Mouse (Mus musculus) cerebral cortex, adult 2 months (tissue): Measurements from ENCODE around the gene Ifi27.

Experiments
- WGBS: fragments of 180-500 bp; shearing (Covaris S2); methylation state at CpG from one replicate; pipeline ENCODE4 v1.1.7; 2018; 5-methylcytosine and 5-hydroxymethylcytosine counted together

Gene Ifi27

GRCm38 (mm10) chr12:103433986-103434731, at the start of gene Ifi27:
Gene Ifi27 (plus strand): TSS chr12:103434211.
- 48% methylated on average over 8 of the region's 8 CpGs for WGBS

GRCm38 (mm10) chr12:103388505-103389347, 45.3 kb upstream of the Ifi27 start, which contains the start of gene Otub2:
Gene Otub2 (plus strand): TSS chr12:103388682.
- WGBS: under 1% methylated on average over 57 of the region's 58 CpGs

- WGBS: 60% methylated on average over 2 of the region's 2 CpGs
Observed at GRCm38 (mm10) chr12:103389348-103389727, 44.7 kb upstream of the Ifi27 start.

GRCm38 (mm10) chr12:103389982-103390381, 44.0 kb upstream of the Ifi27 start:
- 44% methylated on average over 4 of the region's 4 CpGs for WGBS

- WGBS: 50% methylated on average over 7 of the region's 7 CpGs
Observed at GRCm38 (mm10) chr12:103391098-103391497, 42.9 kb upstream of the Ifi27 start.

GRCm38 (mm10) chr12:103393528-103393927, 40.5 kb upstream of the Ifi27 start:
- 80% methylated on average over 6 of the region's 6 CpGs for WGBS

- 74% methylated on average over 12 of the region's 12 CpGs for WGBS
Observed at GRCm38 (mm10) chr12:103395486-103396275, 38.3 kb upstream of the Ifi27 start.

GRCm38 (mm10) chr12:103396751-103397150, 37.3 kb upstream of the Ifi27 start:
- WGBS: 76% methylated on average over 7 of the region's 7 CpGs

GRCm38 (mm10) chr12:103404131-103404530, 29.9 kb upstream of the Ifi27 start:
- 84% methylated on average over 18 of the region's 18 CpGs for WGBS

- 68% methylated on average over 4 of the region's 4 CpGs for WGBS
Observed at GRCm38 (mm10) chr12:103407720-103408119, 26.3 kb upstream of the Ifi27 start, which contains the start of gene 9330161L09Rik. Gene 9330161L09Rik (minus strand): TSS chr12:103407820.

- 59% methylated on average over 10 of the region's 10 CpGs for whole genome bisulfite sequencing
Observed at GRCm38 (mm10) chr12:103408144-103408543, 25.9 kb upstream of the Ifi27 start.

- 5% methylated on average over 33 of the region's 33 CpGs for WGBS
Observed at GRCm38 (mm10) chr12:103425016-103425728, 8.8 kb upstream of the Ifi27 start.

- 1% methylated on average over 33 of the region's 33 CpGs for WGBS
Observed at GRCm38 (mm10) chr12:103425729-103426470, 8.1 kb upstream of the Ifi27 start, which contains the start of gene Ddx24. Gene Ddx24 (minus strand): TSS chr12:103425830.

GRCm38 (mm10) chr12:103426710-103427109, 7.3 kb upstream of the Ifi27 start:
- 87% methylated on average over 7 of the region's 7 CpGs for WGBS

- 77% methylated on average over 2 of the region's 2 CpGs for WGBS
Observed at GRCm38 (mm10) chr12:103433430-103433829, 581 bp upstream of the Ifi27 start.

GRCm38 (mm10) chr12:103437601-103438000, 3.6 kb downstream of the Ifi27 start:
- WGBS: 100% methylated on average over 1 of the region's 1 CpGs

- WGBS: 60% methylated on average over 3 of the region's 3 CpGs
Observed at GRCm38 (mm10) chr12:103443524-103443923, 9.5 kb downstream of the Ifi27 start, which contains the start of gene Ifi27l2a. Gene Ifi27l2a (minus strand): TSS chr12:103443680.

GRCm38 (mm10) chr12:103444261-103444660, 10.2 kb downstream of the Ifi27 start:
- 57% methylated on average over 6 of the region's 7 CpGs for WGBS

GRCm38 (mm10) chr12:103445060-103445459, 11.0 kb downstream of the Ifi27 start:
- WGBS: 77% methylated on average over 3 of the region's 3 CpGs

- WGBS: no CpG with 5 or more reads among the region's 1 CpGs
Observed at GRCm38 (mm10) chr12:103456727-103457126, 22.7 kb downstream of the Ifi27 start.
